Comparison of ENCODE assay signal across 23 mouse cellular contexts in genomic region chr5:150629272-150629671, GRCm38 (mm10).
"Had no signal": no experiment of that assay in that cellular context is flagged by ENCODE, and none has a peak within 500 bp of the region (broad histone marks: within the 10 kb centered on the region; RNA-seq: fewer than 3 reads in every experiment).

No protein-coding gene starts in this region.

- DNase-seq: kidney, postnatal 25 days; liver; lung, adult 18-20 months; lung, postnatal 10 days; lung, postnatal 36 days; right cerebral cortex, adult 18-20 months; right cerebral cortex, postnatal 14 days; right cerebral cortex, postnatal 4 days; thymus, adult 2 months; thymus, postnatal 14 days; thymus, postnatal 4 days had no signal

- H3K36me3 ChIP-seq: intestine, embryonic 15.5 days; midbrain, embryonic 12.5 days had no signal

- ATAC-seq: intestine, embryonic 15.5 days; liver, embryonic 12.5 days; midbrain, embryonic 15.5 days had no signal

- H3K9me3 ChIP-seq: intestine, embryonic 15.5 days; limb, embryonic 10.5 days; limb, embryonic 13.5 days; liver, embryonic 12.5 days; liver, embryonic 15.5 days; lung, embryonic 15.5 days; megakaryocyte, embryonic 14.5 days; midbrain, embryonic 12.5 days; midbrain, embryonic 15.5 days; neural tube, embryonic 12.5 days; neural tube, embryonic 15.5 days had no signal

- H3K27ac ChIP-seq: intestine, embryonic 15.5 days; limb, embryonic 10.5 days; limb, embryonic 13.5 days; liver, embryonic 12.5 days; liver, embryonic 15.5 days; lung, embryonic 15.5 days; midbrain, embryonic 12.5 days; midbrain, embryonic 15.5 days; neural tube, embryonic 12.5 days; neural tube, embryonic 15.5 days; stomach, postnatal 0 days had no signal

- H3K4me3 ChIP-seq: intestine, embryonic 15.5 days; limb, embryonic 10.5 days; limb, embryonic 13.5 days; liver, embryonic 12.5 days; liver, embryonic 15.5 days; lung, embryonic 15.5 days; megakaryocyte, embryonic 14.5 days; midbrain, embryonic 12.5 days; midbrain, embryonic 15.5 days; neural tube, embryonic 12.5 days; neural tube, embryonic 15.5 days had no signal

- H3K9ac ChIP-seq: intestine, embryonic 15.5 days; limb, embryonic 13.5 days; liver, embryonic 12.5 days; liver, embryonic 15.5 days; lung, embryonic 15.5 days; midbrain, embryonic 12.5 days; midbrain, embryonic 15.5 days; neural tube, embryonic 12.5 days; neural tube, embryonic 15.5 days had no signal

- H3K27me3 ChIP-seq: intestine, embryonic 15.5 days; limb, embryonic 13.5 days; liver, embryonic 12.5 days; liver, embryonic 15.5 days; lung, embryonic 15.5 days; megakaryocyte, embryonic 14.5 days; midbrain, embryonic 12.5 days; midbrain, embryonic 15.5 days; neural tube, embryonic 12.5 days; neural tube, embryonic 15.5 days had no signal

- H3K4me1 ChIP-seq: intestine, embryonic 15.5 days; limb, embryonic 10.5 days; limb, embryonic 13.5 days; liver, embryonic 12.5 days; liver, embryonic 15.5 days; lung, embryonic 15.5 days; megakaryocyte, embryonic 14.5 days; midbrain, embryonic 12.5 days; midbrain, embryonic 15.5 days; neural tube, embryonic 12.5 days; neural tube, embryonic 15.5 days had no signal

- H3K4me2 ChIP-seq: intestine, embryonic 15.5 days; limb, embryonic 13.5 days; liver, embryonic 12.5 days; liver, embryonic 15.5 days; lung, embryonic 15.5 days; midbrain, embryonic 12.5 days; midbrain, embryonic 15.5 days; neural tube, embryonic 12.5 days; neural tube, embryonic 15.5 days had no signal
